Mouse (Mus musculus) megakaryocyte, adult 5-6 weeks (primary cell): ENCODE data around the gene Mrpl55. TPM values are rescaled to one million over a fixed set of nuclear protein-coding genes. Genes with fewer than 3 reads are reported as not detected.
"Not testable (repeated sequence)": the region's sequence is repeated elsewhere in the genome, so short reads cannot be mapped to it uniquely, and the experiment has no call there.

Experiments used
- ATAC-seq: 2 replicates; pipeline ENCODE4 v1.8.0; 2016; ENCODE audit warnings: mild to moderate bottlenecking, inconsistent platforms; ENCODE audit not compliant: poor library complexity, severe bottlenecking
- total RNA-seq, 2 experiments: library from RNA; stranded (forward) in 1 of 2; stranded (reverse) in 1 of 2; fragments of 153-499, 151-499 nt in 1 of 2; fragments of 221-1000, 200-1000 nt in 1 of 2; gene quantifications; 2 replicates each; pipeline versions ENCODE4 v1.2.3 to v1.2.4; 2015 to 2017

Gene Mrpl55
- total RNA-seq, 2 experiments from 2014 or later: 17.6 to 36.2 TPM

DNA sequence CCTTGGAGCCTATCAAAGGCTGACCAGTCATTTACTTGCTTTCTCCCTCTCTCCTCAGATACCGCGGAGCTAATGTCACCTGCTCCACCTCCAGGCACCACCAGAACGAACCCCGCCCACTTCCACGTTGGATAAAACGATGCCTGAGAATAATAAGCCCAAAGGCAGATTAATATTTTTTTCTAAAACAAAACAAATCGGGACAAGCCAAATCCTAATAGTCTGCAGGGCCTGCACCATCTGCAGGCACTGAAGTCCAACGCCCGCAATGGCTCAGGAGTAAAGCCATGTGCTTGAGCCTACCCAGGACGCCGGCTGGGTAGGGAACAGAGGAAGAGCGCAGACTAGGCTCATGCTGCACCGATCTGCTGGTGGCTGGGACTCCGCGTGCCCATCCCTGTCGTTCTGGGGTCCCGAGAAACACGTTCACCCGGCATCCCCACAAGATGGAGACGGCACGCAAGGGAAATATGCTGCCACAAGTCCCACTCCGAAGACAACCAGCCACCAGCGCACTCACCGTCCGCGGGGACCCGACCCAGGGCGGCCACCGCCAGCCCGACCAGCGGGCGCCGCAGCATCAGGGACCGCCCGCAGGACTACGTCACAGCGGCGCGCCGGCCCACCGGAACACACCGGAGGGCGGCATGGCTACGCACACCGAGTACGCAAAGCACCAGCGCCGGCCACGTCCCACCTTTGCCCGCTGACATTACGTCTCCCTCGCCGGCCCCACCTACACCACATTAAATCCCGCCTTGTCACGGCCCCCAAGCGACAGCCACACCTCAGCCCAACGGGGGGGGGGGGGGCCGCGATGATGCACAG, 10.8 kb upstream of the Mrpl55 start:
- ATAC-seq: peak; percentile 95

DNA sequence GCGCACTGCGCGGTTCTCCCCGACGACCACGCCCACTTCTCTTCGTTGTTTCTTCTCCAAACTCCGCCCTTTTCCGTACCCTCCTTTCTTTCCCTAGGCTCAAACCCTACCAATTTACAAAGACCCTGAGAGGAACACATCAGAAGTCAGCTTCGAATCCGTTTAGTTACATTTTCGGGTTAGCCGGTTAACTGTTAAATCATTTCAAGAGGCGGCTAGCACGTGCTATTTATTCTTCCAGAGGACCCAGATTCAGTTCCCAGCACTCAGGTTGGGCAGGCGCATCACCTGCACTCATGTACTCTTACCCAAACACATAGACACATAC, 10.3 kb upstream of the Mrpl55 start, which contains the start of gene Guk1:
Guk1 (minus strand) TSS at position 154 of the 328 bp plus-strand sequence.
- ATAC-seq: 0 out of 2 replicates have a peak, but pooled peaks have one; percentile 3

DNA sequence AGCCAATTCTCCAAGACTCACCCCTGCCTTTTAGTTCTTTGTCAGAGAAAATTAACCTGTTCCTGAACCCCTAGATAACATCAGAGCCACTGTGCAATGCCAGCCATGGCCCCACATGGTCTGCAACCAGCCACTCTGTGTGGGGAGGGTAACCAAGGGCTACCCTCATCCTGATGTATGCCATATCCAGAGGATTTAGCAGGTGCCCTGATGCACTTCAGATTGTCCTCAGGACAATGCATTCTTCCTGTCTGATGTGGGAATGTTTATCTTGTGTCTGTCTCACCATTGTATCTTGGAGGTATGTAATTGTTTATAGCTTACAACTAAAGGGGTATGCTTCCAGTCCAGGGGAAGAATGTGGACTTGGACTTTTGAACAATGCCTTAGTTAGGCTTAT, 6.1 kb upstream of the Mrpl55 start:
- no peak for ATAC-seq

DNA sequence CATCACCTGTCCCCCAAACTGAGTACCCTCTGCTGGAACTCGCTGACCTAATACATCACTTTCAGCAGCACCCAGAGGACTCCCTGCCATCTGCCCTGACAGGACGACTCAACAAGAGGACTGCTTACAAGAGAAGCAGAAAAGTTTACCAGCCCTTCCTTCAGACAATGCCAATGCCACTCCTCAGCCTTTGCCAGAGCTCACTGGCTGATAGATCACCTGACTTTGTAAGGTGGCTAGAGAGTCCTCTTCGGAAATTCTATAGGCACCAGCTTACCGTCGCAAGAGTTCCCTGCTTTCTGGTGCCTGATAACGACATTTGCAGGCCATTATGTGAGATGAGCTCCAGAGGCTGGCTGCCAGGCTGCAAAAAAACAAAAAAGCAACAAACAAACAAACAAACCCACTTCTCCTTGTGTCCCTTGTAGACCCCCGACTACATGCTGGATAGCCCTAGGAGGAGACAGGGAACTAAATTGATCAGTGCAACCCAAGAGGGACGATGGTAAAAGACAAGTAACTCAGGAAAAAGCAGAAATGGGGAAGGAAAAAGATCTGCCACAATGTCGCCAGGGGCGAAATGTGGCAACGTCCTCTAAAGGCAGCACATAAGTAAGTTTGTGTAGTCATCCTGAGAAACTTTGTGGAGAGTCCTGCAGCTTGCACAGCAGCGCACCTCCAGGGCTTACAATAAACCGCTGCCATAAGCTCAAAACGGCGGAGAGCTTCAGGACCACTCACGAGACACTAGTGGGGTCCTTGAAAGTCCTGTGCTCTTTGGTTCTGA, 877 bp upstream of the Mrpl55 start:
- peak; percentile 72 for ATAC-seq

DNA sequence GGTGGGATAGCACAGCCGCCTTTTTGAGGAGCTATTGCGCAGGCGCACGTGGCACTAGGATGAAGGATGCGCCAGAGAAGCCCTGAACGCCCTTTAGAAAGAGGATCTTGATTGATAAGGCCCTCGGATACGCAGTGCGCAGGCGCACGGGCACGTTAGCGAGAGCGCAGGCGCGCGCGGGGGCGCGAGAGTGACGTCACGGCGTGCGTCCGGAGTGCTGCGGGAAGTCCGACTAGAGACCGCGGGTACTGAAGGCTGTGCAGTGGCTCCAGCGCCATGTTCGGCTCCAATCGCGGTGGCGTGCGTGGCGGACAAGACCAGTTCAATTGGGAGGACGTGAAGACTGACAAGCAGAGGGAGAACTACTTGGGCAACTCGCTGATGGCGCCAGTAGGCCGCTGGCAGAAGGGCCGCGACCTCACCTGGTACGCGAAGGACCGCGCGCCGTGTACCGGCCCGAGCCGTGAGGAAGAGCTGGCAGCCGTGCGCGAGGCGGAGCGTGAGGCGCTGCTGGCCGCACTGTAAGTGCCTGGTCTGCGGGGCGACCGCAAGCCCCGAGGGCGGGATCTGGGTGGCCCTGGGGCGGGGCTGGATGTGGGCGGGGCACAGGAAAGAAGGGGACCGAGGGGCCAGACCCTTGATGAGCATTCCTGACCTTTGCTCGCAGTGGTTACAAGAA, 6.0 kb downstream of the Mrpl55 start, which contains the start of gene 2310033P09Rik:
2310033P09Rik (plus strand) TSS at position 169 of the 679 bp plus-strand sequence.
- peak; percentile 77 for ATAC-seq

DNA sequence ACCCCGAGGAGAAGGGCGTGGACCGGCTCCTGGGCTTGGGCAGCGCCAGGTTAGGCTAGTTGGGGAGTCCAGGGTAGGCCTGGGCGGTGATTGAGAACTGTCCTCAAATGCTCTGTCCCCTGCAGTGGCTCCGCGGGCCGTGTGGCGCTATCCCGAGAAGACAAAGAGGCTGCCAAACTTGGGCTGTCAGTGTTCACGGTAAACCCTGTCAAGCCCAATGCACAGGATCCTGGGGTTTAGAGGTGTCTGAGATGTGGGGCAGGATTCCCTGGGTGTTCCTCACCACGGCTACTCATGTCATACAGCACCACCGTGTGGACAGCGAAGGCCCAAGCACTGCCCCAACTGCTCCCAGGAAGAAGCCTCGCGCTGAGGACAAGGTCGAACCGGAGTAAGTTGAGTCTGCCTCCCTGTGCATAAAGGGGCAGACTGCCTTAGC, 6.7 kb downstream of the Mrpl55 start:
- ATAC-seq: peak; percentile 66

DNA sequence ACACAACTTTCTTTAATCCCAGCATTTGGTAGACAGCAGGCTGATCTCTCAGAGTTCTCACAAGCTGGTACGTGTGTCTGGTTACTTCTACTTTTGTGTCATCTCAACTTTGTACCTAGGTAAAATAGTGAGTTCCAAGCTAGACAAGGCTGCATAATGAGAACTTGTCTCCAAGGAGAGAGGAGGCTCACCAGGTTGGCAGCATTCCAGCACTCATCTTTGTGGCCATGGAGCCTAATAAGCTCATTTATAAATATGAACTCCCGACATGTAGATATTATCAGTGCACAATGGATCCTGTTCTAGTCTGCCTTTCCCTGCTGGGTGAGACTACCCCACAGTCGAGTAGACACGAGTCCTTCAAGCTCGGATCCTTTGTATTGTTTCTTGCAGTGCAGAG, 7.3 kb downstream of the Mrpl55 start:
- ATAC-seq: no peak

DNA sequence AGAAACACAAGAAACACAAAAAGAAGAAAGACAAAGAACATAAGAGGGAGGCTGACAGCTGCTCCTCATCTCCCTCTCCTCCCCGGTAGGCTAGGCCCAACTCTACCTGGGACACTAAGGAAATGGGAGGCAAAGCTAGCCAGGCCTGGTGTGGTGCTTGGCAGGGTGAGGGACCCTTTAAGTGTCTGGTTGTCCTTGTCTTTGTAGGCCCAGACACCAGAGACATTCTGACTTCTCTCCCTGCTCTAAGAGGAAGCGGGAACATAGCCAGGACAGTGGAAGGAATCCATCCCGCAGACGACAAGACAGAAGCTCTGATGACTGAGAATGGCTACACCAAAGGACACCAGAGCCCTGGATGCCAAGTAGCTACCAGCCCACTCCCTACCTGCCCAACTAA, 7.7 kb downstream of the Mrpl55 start:
- ATAC-seq: no peak

DNA sequence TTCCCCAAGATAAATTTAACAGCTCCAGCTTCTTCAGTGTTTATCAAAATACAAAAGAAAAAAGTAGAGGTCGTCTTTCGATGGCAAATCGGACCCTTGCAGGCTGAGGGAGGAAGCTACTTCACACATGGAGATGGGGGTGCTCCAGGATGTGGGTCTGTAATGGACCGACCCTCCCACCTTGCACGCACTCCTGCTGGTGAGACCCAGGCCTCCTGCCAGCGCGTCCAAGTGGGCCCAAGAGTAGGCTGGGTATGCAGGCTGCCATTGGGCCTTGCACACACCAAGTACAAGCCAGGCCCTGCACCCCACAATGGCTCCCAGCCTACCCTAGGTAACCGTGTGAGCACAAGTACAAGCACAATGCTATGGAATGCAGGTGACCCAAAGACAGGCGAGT, 9.3 kb downstream of the Mrpl55 start:
- ATAC-seq: not testable (repeated sequence)

DNA sequence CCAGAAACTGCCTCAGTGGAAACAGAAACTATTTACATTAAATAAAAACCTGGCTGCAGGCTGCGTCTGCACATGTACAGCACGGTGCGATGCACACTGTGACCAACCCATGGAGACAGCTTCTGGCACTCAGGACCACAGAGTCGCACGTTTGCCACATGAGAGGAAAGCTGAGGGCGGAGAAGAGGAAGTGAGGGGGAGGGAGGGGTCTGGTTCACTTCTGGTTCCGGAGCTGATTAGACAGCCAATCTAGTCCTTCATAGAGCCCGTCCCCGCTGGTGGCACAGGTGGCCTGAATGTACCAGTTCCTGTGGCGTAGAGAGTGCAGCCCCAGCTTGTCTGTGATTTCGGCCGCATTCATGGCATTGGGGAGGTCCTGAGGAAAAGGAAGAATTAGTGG, 10.0 kb downstream of the Mrpl55 start:
- ATAC-seq: peak; percentile 61

DNA sequence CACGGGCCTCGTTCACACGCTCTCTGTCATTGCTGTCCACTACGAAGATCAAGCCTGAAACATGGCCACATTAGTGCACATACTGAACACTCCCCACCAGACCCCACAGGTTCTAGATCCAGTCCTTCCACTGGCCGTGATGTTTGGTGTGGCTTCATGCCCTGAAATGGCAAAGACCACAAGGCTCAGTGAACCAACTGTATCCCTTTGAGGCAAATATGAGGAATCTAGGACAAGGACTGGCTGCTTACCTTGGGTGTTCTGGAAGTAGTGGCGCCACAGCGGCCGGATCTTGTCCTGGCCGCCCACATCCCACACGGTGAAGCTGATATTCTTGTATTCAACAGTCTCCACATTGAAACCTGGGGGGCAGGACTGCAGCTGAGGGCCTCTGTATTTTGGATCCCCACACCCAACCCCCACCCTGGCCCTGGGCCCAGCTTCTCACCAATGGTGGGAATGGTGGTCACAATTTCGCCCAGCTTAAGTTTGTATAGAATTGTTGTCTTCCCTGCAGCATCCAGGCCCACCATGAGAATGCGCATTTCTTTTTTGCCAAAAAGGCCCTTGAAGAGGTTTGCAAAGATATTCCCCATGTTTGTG, 10.7 kb downstream of the Mrpl55 start:
- no peak for ATAC-seq

DNA sequence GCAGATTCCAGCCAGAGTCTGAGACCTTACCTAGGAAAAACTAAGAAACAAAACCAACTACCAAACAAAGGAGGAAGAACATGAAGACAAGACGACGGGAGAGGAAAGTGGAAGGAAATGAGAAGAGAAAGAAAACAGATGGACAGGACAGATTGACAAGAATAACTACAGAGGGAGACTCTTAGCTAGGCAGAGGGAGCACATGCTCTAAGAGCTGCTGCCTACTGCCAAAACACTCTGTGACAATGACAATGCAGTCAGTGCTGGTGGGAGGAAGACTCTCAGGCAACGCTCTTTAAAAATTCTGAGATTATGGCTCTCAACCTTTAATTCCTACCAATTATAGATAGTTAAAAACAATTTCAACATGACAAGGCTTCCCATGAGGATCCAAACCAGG, 14.7 kb downstream of the Mrpl55 start:
- ATAC-seq: no peak

DNA sequence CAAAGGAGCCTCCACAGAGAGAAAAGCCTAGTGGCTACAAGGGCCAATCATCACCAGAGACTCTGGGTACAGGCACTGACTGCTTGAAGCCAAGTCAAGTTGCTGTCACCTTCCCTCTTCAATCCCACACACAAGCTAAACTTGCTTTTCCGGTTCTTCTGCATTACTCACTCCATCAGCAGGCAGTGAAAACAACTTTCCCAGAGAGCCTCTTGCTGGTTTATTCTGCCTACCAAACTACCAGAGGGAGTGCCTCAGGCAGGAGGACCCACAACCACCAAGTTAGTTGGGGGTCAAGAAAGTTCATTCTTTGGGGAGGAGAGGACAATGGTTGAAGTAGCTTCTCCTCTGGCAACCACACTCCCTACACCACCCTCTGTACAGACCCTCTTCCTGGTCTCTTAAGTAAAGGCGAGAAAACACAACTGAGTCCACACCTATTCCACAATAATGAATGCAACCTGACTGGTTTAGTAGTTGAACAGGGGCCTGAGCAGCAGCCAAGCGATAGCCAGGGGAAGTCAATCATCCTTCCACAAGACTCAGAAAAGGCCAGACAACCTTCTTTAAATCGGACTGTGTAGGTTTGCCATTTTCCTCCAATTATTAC, 16.2 kb downstream of the Mrpl55 start:
- ATAC-seq: no peak

DNA sequence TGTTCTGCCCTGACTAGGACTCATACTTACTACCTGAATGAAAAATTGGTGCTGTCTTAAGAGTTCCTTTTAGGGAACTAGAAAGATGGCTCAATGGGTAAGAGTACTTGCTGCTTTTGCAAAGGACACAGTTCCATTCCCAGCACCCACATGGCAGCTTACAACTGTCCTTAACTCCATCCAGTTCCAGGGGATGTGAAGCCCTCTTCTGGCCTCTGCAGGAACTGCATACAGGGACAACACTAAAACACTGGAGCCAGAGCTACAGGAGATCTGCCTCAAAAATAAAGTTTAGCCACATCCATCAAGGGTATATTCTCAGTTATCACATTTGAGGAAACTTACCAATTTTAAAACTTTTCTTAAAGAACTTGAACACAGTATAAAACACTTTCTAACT, 16.8 kb downstream of the Mrpl55 start:
- no peak for ATAC-seq

DNA sequence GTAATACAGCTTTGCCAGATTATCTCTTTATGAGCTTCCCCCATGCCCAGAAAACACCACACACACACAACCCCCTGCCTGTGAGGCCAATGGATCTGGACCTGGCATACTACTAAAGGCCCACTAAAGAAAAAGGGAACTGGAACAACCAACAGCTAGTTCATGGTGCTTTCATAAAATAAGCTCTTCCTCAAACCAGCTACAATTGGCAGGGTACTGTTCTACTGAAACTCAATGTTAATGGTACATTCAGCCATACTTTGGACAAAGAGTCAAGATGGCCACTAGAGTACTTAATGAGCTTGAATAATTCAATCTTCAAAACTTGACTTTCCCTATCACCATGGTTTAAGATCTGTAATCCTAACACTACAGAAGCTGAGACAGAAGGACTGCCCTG, 19.3 kb downstream of the Mrpl55 start:
- peak; percentile 65 for ATAC-seq

DNA sequence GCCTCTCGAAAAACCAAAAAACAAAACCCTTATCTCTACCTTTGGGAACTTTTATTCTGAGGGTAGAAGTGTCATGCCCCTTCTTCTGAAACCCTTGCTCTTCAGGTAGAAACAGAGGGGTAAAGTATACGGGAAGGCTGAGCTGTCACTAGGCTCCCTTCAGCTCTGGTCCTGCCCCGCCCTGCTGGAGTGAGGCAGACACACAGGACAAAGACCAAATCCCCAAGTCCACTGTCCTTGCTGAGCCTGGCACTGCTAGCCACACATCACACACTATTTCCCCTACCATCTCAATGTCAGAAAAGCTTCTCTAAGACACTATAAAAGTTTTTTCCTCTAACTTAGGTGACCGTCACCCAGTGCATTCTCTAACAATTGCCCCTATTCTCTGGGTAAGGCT, 20.0 kb downstream of the Mrpl55 start:
- no peak for ATAC-seq

DNA sequence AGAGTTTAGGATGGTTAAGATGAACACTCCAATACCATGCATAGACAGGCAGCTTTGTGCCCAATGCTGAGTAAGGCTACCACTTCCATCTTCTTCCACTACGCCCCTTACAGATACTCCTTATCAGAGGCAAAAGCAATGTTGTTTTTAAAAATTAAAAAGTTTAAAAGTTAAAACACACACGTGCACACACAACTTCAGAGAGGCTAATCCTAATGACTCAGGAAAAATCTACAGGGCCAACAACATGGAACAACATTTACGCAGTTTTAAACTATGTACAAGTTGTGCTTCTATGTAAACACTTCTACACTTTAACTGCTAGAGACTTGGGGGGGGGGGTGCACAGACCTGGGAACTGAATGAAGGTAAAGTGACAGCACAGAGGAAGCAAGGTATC, 21.7 kb downstream of the Mrpl55 start:
- ATAC-seq: no peak

DNA sequence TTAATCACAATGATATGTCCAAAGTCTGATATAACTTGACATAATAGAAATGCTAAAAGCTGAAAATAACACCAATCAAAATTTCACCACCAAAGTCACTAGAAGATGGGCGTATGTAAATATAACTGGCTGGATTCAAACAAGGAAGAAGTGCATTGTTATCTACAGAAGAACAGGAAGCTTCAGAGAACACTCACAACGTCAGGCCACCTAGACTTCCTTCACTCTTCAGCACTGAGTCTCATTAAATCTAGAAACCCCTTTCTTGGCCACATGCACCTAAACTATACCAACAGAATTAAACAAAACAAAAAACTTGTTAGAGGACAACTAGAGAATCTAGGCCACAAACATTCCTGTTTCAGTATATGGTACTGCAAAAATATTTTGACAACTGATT, 22.2 kb downstream of the Mrpl55 start:
- no peak for ATAC-seq

DNA sequence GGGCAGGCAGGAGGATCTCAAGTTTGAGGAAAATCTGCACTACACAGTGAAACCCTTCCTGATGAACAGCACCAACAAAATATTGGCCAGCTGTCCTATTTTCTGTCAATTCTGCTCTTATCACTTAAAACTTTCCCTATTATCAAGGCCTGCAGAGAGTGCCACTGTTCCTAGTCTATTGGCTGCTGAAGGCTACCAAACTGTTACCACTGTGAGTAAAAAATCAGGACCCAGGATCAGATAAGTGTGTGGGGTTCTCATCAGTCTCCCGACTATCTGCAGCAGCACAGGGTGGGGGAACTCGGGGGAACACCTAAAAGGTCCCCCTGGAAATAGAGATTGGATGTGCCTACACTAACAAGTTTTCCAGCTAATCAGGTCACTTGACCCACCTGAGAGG, 22.9 kb downstream of the Mrpl55 start:
- ATAC-seq: no peak

DNA sequence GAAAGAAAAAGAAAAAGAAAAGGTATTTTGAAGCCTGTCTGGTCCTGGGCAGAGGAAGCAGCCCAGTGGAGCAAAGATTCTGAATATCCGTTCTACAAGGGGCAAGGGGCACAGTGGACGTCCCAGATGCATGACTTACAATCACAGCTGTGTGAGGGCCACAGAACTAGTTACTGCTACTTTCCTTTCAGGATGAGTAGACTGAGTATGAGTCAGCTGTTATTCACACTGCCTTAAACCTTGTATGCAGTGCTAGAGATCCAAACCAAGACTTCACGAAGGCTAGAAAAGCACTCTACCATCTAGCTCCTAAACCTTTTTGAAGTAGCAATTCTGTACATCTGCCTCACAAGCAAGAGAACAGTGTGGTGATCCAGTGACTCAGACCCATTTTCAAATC, 24.0 kb downstream of the Mrpl55 start:
- ATAC-seq: no peak
